Mouse (Mus musculus) adrenal gland, postnatal 25 days (tissue): ENCODE results near the gene E130308A19Rik. TPM values are rescaled to one million over a fixed set of nuclear protein-coding genes. Genes with fewer than 3 reads are reported as not detected.

Source experiments
- DNase-seq: peaks from one replicate; pipeline ENCODE4 v3.0.0; 2021; ENCODE audit warnings: mixed read lengths
- total RNA-seq: library from RNA; stranded (reverse); gene quantifications from 2 replicates; pipeline ENCODE4 v1.2.3, GENCODE M21; 2021

The E130308A19Rik gene
- total RNA-seq, 1 experiment from 2014 or later, result 19.8 TPM

GRCm38 (mm10) chr4:59639163-59639562 lies 13.2 kb downstream of the E130308A19Rik start:
- DNase-seq, result no peak

GRCm38 (mm10) chr4:59640720-59641119 lies 14.7 kb downstream of the E130308A19Rik start:
- no peak for DNase-seq

- no peak for DNase-seq
Measured at GRCm38 (mm10) chr4:59642039-59642438, 16.0 kb downstream of the E130308A19Rik start.

- DNase-seq, result no peak
Measured at GRCm38 (mm10) chr4:59642657-59643056, 16.6 kb downstream of the E130308A19Rik start.

GRCm38 (mm10) chr4:59644431-59644830 lies 18.4 kb downstream of the E130308A19Rik start:
- DNase-seq, result no peak

GRCm38 (mm10) chr4:59644992-59645391 lies 19.0 kb downstream of the E130308A19Rik start:
- DNase-seq, result no peak

- no peak for DNase-seq
Measured at GRCm38 (mm10) chr4:59645610-59646009, 19.6 kb downstream of the E130308A19Rik start.

GRCm38 (mm10) chr4:59646020-59646696 lies 20.1 kb downstream of the E130308A19Rik start:
- no peak for DNase-seq

- DNase-seq, result no peak
Measured at GRCm38 (mm10) chr4:59649119-59649518, 23.1 kb downstream of the E130308A19Rik start.

- DNase-seq, result no peak
Measured at GRCm38 (mm10) chr4:59652166-59652681, 26.2 kb downstream of the E130308A19Rik start.

GRCm38 (mm10) chr4:59656061-59656642 lies 30.1 kb downstream of the E130308A19Rik start:
- DNase-seq, result no peak

- DNase-seq, result no peak
Measured at GRCm38 (mm10) chr4:59662163-59662562, 36.2 kb downstream of the E130308A19Rik start.

- no peak for DNase-seq
Measured at GRCm38 (mm10) chr4:59663451-59663850, 37.4 kb downstream of the E130308A19Rik start.

- no peak for DNase-seq
Measured at GRCm38 (mm10) chr4:59666550-59667317, 40.7 kb downstream of the E130308A19Rik start.

GRCm38 (mm10) chr4:59668050-59668449 lies 42.0 kb downstream of the E130308A19Rik start:
- no peak for DNase-seq

- DNase-seq, result no peak
Measured at GRCm38 (mm10) chr4:59669131-59669530, 43.1 kb downstream of the E130308A19Rik start.

GRCm38 (mm10) chr4:59670015-59670414 lies 44.0 kb downstream of the E130308A19Rik start:
- no peak for DNase-seq

- no peak for DNase-seq
Measured at GRCm38 (mm10) chr4:59673423-59674117, 47.6 kb downstream of the E130308A19Rik start.

- DNase-seq, result no peak
Measured at GRCm38 (mm10) chr4:59674929-59675679, 49.1 kb downstream of the E130308A19Rik start.

GRCm38 (mm10) chr4:59675699-59676098 lies 49.7 kb downstream of the E130308A19Rik start:
- DNase-seq, result no peak

GRCm38 (mm10) chr4:59681383-59681782 lies 55.4 kb downstream of the E130308A19Rik start:
- no peak for DNase-seq

GRCm38 (mm10) chr4:59682491-59682890 lies 56.5 kb downstream of the E130308A19Rik start:
- no peak for DNase-seq
